Mouse (Mus musculus) midbrain, embryonic 11.5 days (tissue): ENCODE data around the gene Hoxa7. TPM values are rescaled to one million over a fixed set of nuclear protein-coding genes. Genes with fewer than 3 reads are reported as not detected.

Source experiments
- ATAC-seq: fragments of 200-750 bp; cut with Nextera tagmentation; 2 replicates; pipeline ENCODE4 v1.8.0; 2017; ENCODE audit warnings: moderate TSS enrichment, moderate library complexity; ENCODE audit not compliant: low FRiP score
- DNase-seq: peaks from one replicate; pipeline ENCODE4 v3.0.0; 2015; ENCODE audit warnings: low spot score; ENCODE audit errors: missing footprints
- H3K27ac ChIP-seq: fragments of 300-500 bp; sonication (generic); 2 replicates; pipeline ENCODE4 v1.5.1; 2014; ENCODE audit warnings: low read depth, low read length
- H3K27me3 ChIP-seq: fragments of 300-500 bp; sonication (generic); 2 replicates; pipeline ENCODE4 v1.6.1; 2014; ENCODE audit warnings: mild to moderate bottlenecking, low read length, moderate library complexity, mixed read lengths; ENCODE audit not compliant: control insufficient read depth, insufficient read depth
- H3K36me3 ChIP-seq: fragments of 300-500 bp; sonication (generic); 2 replicates; pipeline ENCODE4 v1.6.1; 2014; ENCODE audit warnings: mild to moderate bottlenecking, low read length, moderate library complexity, mixed read lengths; ENCODE audit not compliant: control insufficient read depth, insufficient read depth
- H3K4me1 ChIP-seq: fragments of 300-500 bp; sonication (generic); 2 replicates; pipeline ENCODE4 v1.6.1; 2014; ENCODE audit warnings: low read length; ENCODE audit not compliant: control insufficient read depth, insufficient read depth
- H3K4me2 ChIP-seq: fragments of 300-500 bp; sonication (generic); 2 replicates; pipeline ENCODE4 v1.6.1; 2014; ENCODE audit warnings: mild to moderate bottlenecking, moderate library complexity
- H3K4me3 ChIP-seq: fragments of 300-500 bp; sonication (generic); 2 replicates; pipeline ENCODE4 v1.5.1; 2014; ENCODE audit warnings: low read depth, low read length
- H3K9ac ChIP-seq: fragments of 300-500 bp; sonication (generic); 2 replicates; pipeline ENCODE4 v1.6.1; 2014; ENCODE audit warnings: low read length
- H3K9me3 ChIP-seq: fragments of 300-500 bp; sonication (generic); 2 replicates; pipeline ENCODE4 v1.6.1; 2016; ENCODE audit warnings: low read length; ENCODE audit not compliant: control insufficient read depth
- WGBS: fragments of 180-500 bp; shearing (Covaris S2); extraction: QIAGEN DNeasy Blood & Tissue Kit; methylation state at CpG from one replicate; pipeline ENCODE4 v1.1.7; 2014; 5-methylcytosine and 5-hydroxymethylcytosine counted together
- polyA plus RNA-seq: library from polyadenylated mRNA; unstranded; fragments of >200 nt; fragmentation: Nextera tagmentation; extraction: Ambion mirVana; gene quantifications from 2 replicates; pipeline ENCODE4 v1.2.1, GENCODE M21; 2014

Hoxa7 gene
- 0.14 TPM in 1 of 2 replicates, not detected in the other for polyA plus RNA-seq

DNA sequence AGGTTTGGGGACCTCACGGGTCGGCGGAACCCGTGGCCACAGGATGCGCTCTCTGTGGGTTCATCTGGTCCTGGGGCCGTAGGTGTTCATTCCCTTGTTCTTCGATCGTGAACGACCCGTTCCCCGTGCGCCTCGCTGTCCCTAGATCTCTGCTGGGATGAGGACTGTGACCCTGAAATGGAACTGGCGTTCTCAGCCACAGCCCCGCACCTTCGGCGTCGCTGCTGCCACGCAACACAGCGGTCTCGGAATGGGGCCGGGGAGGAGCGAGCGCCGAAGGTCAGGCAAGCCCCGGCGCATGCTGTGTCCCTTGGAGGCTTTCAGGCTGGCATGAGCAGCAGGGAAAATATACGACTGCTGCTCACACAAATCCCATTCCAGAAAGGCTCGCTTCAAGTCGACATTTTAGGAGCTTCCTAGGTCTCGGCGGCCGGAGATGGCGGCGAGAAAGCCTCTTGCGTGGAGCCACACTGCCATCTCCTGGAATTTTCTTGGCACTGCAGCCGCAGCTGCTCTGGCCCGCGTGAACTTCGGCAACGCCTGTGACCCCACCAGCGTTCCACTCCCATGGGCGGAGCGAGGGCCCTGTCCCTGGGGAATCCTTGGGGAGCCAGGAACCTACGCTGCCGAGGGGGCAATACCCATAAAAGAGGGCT lies at the start of gene Hoxa7:
Hoxa7 (minus strand) TSS at position 518 of the 656 bp plus-strand sequence.
- ATAC-seq (peak; percentile 58; the same call in 1 of the 2 replicates), DNase-seq (peak; percentile 96)
- Histone ChIP-seq H3K4me3 (peak within 1 kb of the TSS; percentile 32), H3K27ac (no peak within 1 kb of the TSS), H3K4me1 (peaks cover 11% of the 10 kb centered on the region), H3K9me3 (no peaks in the 10 kb centered on the region), H3K4me2 (peak within 1 kb of the TSS; percentile 66), H3K36me3 (no peaks in the 10 kb centered on the region), H3K27me3 (peaks cover 100% of the 10 kb centered on the region), H3K9ac (0 out of 2 replicates have a peak within 1 kb of the TSS, but pooled peaks have one; percentile 12)
- WGBS, result under 1% methylated on average over 46 of the region's 46 CpGs

- Histone ChIP-seq H3K9me3 (no peaks in the 10 kb centered on the region), H3K27me3 (peaks cover 97% of the 10 kb centered on the region), H3K4me2 (no peak overlapping the region), H3K9ac (no peak overlapping the region), H3K4me3 (no peak overlapping the region), H3K4me1 (no peaks in the 10 kb centered on the region), H3K27ac (no peak overlapping the region), H3K36me3 (no peaks in the 10 kb centered on the region)
- peak; percentile 54; the same call in 1 of the 2 replicates for ATAC-seq
- 3% methylated on average over 23 of the region's 23 CpGs for WGBS
- peak; percentile 95 for DNase-seq
Observed at GRCm38 (mm10) chr6:52270494-52271480, 49.1 kb upstream of the Hoxa7 start.

- peaks cover 97% of the 10 kb centered on the region for H3K27me3 ChIP-seq
- no peak overlapping the region for H3K4me2 ChIP-seq
- WGBS, result 4% methylated on average over 3 of the region's 3 CpGs
Observed at GRCm38 (mm10) chr6:52268756-52269155, 47.1 kb upstream of the Hoxa7 start.

GRCm38 (mm10) chr6:52268341-52268740 lies 46.7 kb upstream of the Hoxa7 start:
- Histone ChIP-seq H3K27me3 (peaks cover 97% of the 10 kb centered on the region), H3K4me1 (no peaks in the 10 kb centered on the region), H3K4me3 (no peak overlapping the region), H3K4me2 (no peak overlapping the region), H3K9ac (no peak overlapping the region), H3K36me3 (no peaks in the 10 kb centered on the region), H3K27ac (no peak overlapping the region), H3K9me3 (no peaks in the 10 kb centered on the region)
- no peak for ATAC-seq
- DNase-seq, result peak; percentile 88
- WGBS, result under 1% methylated on average over 7 of the region's 7 CpGs

More at GRCm38 (mm10) chr6:52268756-52269155, 47.1 kb upstream of the Hoxa7 start:
- ATAC-seq (no peak), DNase-seq (peak; percentile 92)
- H3K9me3 ChIP-seq, result no peaks in the 10 kb centered on the region
- no peaks in the 10 kb centered on the region for H3K4me1 ChIP-seq
- no peak overlapping the region for H3K4me3 ChIP-seq
- H3K27ac ChIP-seq, result no peak overlapping the region
- H3K36me3 ChIP-seq, result no peaks in the 10 kb centered on the region
- H3K9ac ChIP-seq, result no peak overlapping the region

DNA sequence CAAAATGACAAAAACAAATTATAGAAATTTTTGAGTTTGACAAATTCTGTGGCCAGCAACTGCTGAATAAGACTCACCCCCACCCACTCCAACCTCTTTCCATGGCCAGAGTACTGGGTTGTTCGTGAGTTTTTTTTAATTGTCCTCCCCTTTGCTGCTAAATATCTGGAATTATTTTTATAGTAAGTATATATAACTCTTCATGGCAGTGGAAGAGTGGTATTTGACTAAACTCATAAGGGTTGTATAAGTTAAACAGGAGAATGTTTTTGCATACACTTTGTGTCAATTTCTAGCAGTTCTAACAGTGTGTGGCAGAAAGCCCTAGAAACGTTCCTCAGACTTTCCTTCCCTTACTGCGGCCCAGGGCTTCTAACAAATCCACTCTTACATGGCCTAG lies 46.0 kb upstream of the Hoxa7 start:
- Histone ChIP-seq H3K4me1 (no peaks in the 10 kb centered on the region), H3K27ac (no peak overlapping the region), H3K9me3 (no peaks in the 10 kb centered on the region), H3K4me2 (no peak overlapping the region), H3K4me3 (no peak overlapping the region), H3K36me3 (no peaks in the 10 kb centered on the region), H3K27me3 (peaks cover 97% of the 10 kb centered on the region), H3K9ac (no peak overlapping the region)
- ATAC-seq (no peak), DNase-seq (peak; percentile 96)
- WGBS, result 2% methylated on average over 3 of the region's 3 CpGs

DNA sequence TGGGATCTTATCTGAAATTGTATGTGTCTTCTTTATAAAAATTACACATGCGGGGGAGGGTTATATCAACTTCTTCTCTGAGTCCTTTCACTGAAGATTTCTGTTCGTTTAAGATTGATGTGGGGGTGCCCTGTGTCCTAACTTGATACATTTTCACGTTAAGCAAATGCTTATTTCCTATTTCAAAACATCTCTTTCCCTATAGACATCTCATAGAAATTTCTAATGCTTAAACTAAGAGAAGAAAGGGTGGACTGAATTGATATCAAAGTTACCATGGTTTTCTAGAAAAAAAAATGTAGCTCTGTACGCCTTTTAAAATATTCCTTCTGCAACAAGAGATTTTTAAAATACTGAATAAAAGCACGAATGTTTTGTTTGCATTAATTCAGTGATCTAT lies 45.6 kb upstream of the Hoxa7 start:
- Histone ChIP-seq H3K4me3 (no peak overlapping the region), H3K9me3 (no peaks in the 10 kb centered on the region), H3K27me3 (peaks cover 97% of the 10 kb centered on the region), H3K4me1 (no peaks in the 10 kb centered on the region), H3K4me2 (no peak overlapping the region), H3K36me3 (no peaks in the 10 kb centered on the region), H3K9ac (no peak overlapping the region), H3K27ac (no peak overlapping the region)
- DNase-seq, result peak; percentile 94
- WGBS, result 18% methylated on average over 5 of the region's 5 CpGs
- no peak for ATAC-seq

DNA sequence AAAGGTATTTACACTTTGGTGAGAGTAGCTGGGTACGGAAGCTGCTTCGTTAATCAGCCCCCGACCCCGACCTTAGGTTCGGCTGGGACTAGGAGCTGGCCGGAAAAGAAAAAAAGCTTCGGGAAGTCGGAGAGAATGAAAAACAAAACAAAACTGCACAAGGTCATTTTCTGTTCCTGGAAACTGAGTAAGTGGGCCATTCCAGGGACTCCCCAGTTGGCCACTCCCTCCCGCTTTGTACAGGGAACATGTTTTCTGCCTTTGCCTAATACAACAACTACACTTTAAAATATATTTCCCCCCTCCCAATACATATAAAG lies 45.0 kb upstream of the Hoxa7 start:
- 0% methylated on average over 9 of the region's 9 CpGs for WGBS
- H3K9me3 ChIP-seq, result no peaks in the 10 kb centered on the region
- H3K27ac ChIP-seq, result no peak overlapping the region
- no peak overlapping the region for H3K4me2 ChIP-seq
- no peaks in the 10 kb centered on the region for H3K36me3 ChIP-seq
- H3K9ac ChIP-seq, result no peak overlapping the region
- no peaks in the 10 kb centered on the region for H3K4me1 ChIP-seq
- peaks cover 98% of the 10 kb centered on the region for H3K27me3 ChIP-seq
- DNase-seq (peak; percentile 92), ATAC-seq (no peak)
- no peak overlapping the region for H3K4me3 ChIP-seq

- Histone ChIP-seq H3K27ac (no peak overlapping the region), H3K9me3 (no peaks in the 10 kb centered on the region), H3K27me3 (peaks cover 98% of the 10 kb centered on the region), H3K4me1 (no peaks in the 10 kb centered on the region; the same call in 1 of the 2 replicates), H3K4me2 (no peak overlapping the region), H3K36me3 (no peaks in the 10 kb centered on the region), H3K9ac (no peak overlapping the region), H3K4me3 (no peak overlapping the region)
- WGBS, result under 1% methylated on average over 19 of the region's 19 CpGs
- no peak for ATAC-seq
- DNase-seq, result peak; percentile 97
Observed at GRCm38 (mm10) chr6:52265913-52266665, 44.4 kb upstream of the Hoxa7 start.
